In the genomic region with DNA sequence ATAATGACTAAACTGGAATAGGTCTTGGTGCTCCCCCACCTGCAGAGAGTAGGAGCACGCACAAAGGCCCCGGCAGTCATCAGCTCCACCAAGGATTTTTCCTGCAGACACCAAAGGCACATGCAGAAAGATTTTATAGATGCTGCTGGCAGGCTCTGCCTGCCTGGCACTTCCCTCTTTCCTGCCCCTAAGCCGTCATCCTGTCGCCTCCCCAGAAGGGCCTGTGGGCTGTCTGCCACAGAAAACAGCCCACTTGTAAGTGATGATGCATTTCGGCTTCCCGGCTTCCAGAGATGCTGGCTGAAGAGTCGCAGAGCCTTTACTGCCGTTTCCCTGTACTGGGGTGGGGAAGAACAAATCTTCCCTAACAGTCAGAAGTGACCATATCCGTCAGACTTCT, we compare ENCODE assay signal across 12 mouse cellular contexts.
DNase-seq lines count a peak whose midpoint lies in the region; ATAC-seq and TF ChIP-seq lines count a peak whose summit lies in the region.
"Had no signal": no experiment of that assay in that cellular context is flagged by ENCODE, and none has a peak within 500 bp of the region (broad histone marks: within the 10 kb centered on the region; RNA-seq: fewer than 3 reads in every experiment).

No protein-coding gene starts in this region.

- no peak overlapping the region for H3K27ac ChIP-seq in cerebellum, adult 2 months (ENCODE audit: insufficient read depth, low read length)
- peak overlapping the region; percentile 61 for H3K27ac ChIP-seq in hindbrain, embryonic 16.5 days (ENCODE audit: low read depth, low read length)
- 0 out of 2 replicates have a peak overlapping the region, but pooled peaks have one; percentile 25 for H3K27ac ChIP-seq in limb, embryonic 12.5 days
- H3K27ac ChIP-seq: embryonic facial prominence, embryonic 15.5 days; kidney, postnatal 0 days had no signal

- no peaks in the 10 kb centered on the region for H3K9me3 ChIP-seq in hindbrain, embryonic 16.5 days (ENCODE audit: control insufficient read depth, low read length)
- no peaks in the 10 kb centered on the region for H3K9me3 ChIP-seq in limb, embryonic 12.5 days
- H3K9me3 ChIP-seq: embryonic facial prominence, embryonic 15.5 days; megakaryocyte, embryonic 14.5 days had no signal

- DNase-seq in cerebellum, adult 2 months, result peak; percentile 44 to 62
- no peak for DNase-seq in cerebellum, adult 11 months
- DNase-seq in MN1 (ENCODE audit: low spot score), result peak; percentile 45
- no peak for DNase-seq in Muller cell, postnatal 12 days (ENCODE audit: inconsistent ontology term)
- no peak for DNase-seq in testis, postnatal 14 days (ENCODE audit: low spot score)
- DNase-seq in kidney, postnatal 36 days, result no peak

- no peak for TF ChIP-seq CTCF in cerebellum, adult 2 months (IDR thresholded peaks at IDR 0.05; ENCODE audit: borderline replicate concordance, insufficient read depth, low read depth, low read length)

- peak overlapping the region; percentile 15; the same call in 1 of the 2 replicates for H3K9ac ChIP-seq in hindbrain, embryonic 16.5 days (ENCODE audit: low read depth, low read length)
- no peak overlapping the region; the same call in 1 of the 2 replicates for H3K9ac ChIP-seq in limb, embryonic 12.5 days (replicated peaks)
- H3K9ac ChIP-seq: embryonic facial prominence, embryonic 15.5 days had no signal

- no peak overlapping the region for H3K4me2 ChIP-seq in hindbrain, embryonic 16.5 days (ENCODE audit: low read length)
- H3K4me2 ChIP-seq in limb, embryonic 12.5 days, result no peak overlapping the region
- H3K4me2 ChIP-seq: embryonic facial prominence, embryonic 15.5 days had no signal

- H3K4me1 ChIP-seq in cerebellum, adult 2 months (ENCODE audit: control insufficient read depth, insufficient read depth, low read length), result peaks cover 17% of the 10 kb centered on the region
- peaks cover 32% of the 10 kb centered on the region for H3K4me1 ChIP-seq in hindbrain, embryonic 16.5 days (ENCODE audit: control insufficient read depth, insufficient read depth, low read depth, low read length)
- H3K4me1 ChIP-seq in limb, embryonic 12.5 days (replicated peaks), result peaks cover 72% of the 10 kb centered on the region
- H3K4me1 ChIP-seq: embryonic facial prominence, embryonic 15.5 days had no signal

- TF ChIP-seq POLR2A in cerebellum, adult 2 months (IDR thresholded peaks at IDR 0.05; ENCODE audit: borderline replicate concordance, insufficient read depth, low read length), result no peak

- H3K4me3 ChIP-seq in cerebellum, adult 2 months (replicated peaks; ENCODE audit: insufficient read depth, low read depth, low read length), result no peak overlapping the region
- H3K4me3 ChIP-seq in hindbrain, embryonic 16.5 days (ENCODE audit: low read length), result no peak overlapping the region
- H3K4me3 ChIP-seq in limb, embryonic 12.5 days (replicated peaks), result no peak overlapping the region
- H3K4me3 ChIP-seq: embryonic facial prominence, embryonic 15.5 days; megakaryocyte, embryonic 14.5 days had no signal

- WGBS in cerebellum, adult 2 months, result 14% methylated on average over 9 of the region's 9 CpGs
- 42% methylated on average over 9 of the region's 9 CpGs for WGBS in hindbrain, embryonic 16.5 days
- 42% methylated on average over 9 of the region's 9 CpGs for WGBS in limb, embryonic 12.5 days

- no peak; the same call in 1 of the 2 replicates for ATAC-seq in hindbrain, embryonic 16.5 days
- no peak for ATAC-seq in limb, embryonic 12.5 days (ENCODE audit: insufficient number of reproducible peaks, insufficient read depth, low FRiP score, low TSS enrichment, low read depth)
- ATAC-seq: activated CD4-positive, CD25-positive, alpha-beta regulatory T cell, adult 4 months had no signal

- peaks cover 2% of the 10 kb centered on the region; the same call in 1 of the 2 replicates for H3K36me3 ChIP-seq in hindbrain, embryonic 16.5 days (ENCODE audit: control insufficient read depth, insufficient read depth, low read length)
- peaks cover 22% of the 10 kb centered on the region for H3K36me3 ChIP-seq in limb, embryonic 12.5 days

- no peaks in the 10 kb centered on the region for H3K27me3 ChIP-seq in cerebellum, adult 2 months (ENCODE audit: control insufficient read depth, insufficient read depth, low read length)
- no peaks in the 10 kb centered on the region for H3K27me3 ChIP-seq in hindbrain, embryonic 16.5 days (replicated peaks; ENCODE audit: control insufficient read depth, insufficient read depth, low read length)
- H3K27me3 ChIP-seq in limb, embryonic 12.5 days, result no peaks in the 10 kb centered on the region
- H3K27me3 ChIP-seq: embryonic facial prominence, embryonic 15.5 days; megakaryocyte, embryonic 14.5 days had no signal

Comparison
In these comparisons a context has a peak if more than half of its experiments do, and no peak if none do; other contexts are left out.
1. DNase-seq: peak in cerebellum, adult 2 months (2 of 2) and MN1 (single experiment); none in cerebellum, adult 11 months (single experiment), Muller cell, postnatal 12 days (single experiment), testis, postnatal 14 days (single experiment) and kidney, postnatal 36 days (0 of 2).